Mouse (Mus musculus) hindlimb bud, embryonic 11.5 days (tissue): Measurements from ENCODE around the gene Nfyb.

Source experiments
- DNase-seq: peaks from one replicate; pipeline ENCODE4 v3.0.0-alpha.2; 2012; ENCODE audit warnings: low read depth, low spot score; ENCODE audit errors: extremely low spot score

Nfyb gene

GRCm38 (mm10) chr10:82780322-82780721 is 16.4 kb upstream of the Nfyb start:
- no peak for DNase-seq

DNA sequence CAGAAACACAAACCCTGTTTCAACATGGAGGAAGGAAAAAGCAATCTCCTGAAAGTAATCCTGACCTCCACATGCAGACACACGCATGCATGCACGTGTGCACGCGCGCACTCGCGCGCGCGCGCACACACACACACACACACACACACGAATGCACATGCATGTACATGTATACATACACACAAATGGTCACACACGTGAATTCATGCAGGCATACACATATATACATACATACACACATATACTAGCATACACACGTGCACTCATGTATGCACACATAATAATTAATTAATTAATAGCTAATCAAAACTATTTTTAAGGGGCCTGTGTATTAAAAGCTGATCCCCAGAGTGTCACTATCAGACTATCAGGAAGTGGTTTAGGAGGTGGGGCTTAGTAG is 15.9 kb upstream of the Nfyb start:
- DNase-seq, result no peak

DNA sequence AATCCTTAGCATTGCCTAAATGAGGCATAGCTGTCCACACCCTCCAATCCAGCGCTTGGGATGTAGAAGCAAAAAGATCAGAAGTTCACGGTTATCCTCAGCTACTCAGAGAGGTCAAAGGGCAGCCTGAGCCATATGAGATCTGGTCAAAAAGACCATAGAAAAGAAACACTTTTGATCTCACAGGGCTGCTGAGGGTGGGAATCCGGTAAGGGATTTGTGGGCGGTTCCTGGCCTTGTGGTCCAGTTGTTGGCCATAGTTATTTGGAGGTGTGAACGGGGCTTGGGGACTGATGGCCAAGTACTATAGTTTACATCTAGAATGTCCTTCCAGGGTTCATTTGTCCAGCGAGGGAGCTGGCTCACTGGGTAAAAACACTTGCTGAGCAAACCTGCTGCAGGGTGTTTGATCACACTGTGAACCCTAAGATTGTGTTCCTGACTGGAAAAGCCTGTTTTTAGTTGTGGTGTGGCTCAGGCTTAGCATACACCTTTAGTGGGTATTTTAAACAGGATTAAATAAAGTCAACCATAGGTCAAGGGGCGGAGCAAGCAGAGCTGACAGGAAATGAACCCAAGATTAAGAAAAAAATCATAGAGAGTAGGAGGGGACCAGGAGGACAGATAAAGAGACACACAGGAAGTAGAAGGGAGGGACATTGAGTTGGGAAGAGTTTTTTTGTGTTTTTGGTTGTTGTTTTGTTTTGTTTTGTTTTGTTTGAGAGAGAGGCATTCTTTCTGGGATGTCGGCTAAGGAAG is 15.0 kb upstream of the Nfyb start:
- DNase-seq, result no peak

DNA sequence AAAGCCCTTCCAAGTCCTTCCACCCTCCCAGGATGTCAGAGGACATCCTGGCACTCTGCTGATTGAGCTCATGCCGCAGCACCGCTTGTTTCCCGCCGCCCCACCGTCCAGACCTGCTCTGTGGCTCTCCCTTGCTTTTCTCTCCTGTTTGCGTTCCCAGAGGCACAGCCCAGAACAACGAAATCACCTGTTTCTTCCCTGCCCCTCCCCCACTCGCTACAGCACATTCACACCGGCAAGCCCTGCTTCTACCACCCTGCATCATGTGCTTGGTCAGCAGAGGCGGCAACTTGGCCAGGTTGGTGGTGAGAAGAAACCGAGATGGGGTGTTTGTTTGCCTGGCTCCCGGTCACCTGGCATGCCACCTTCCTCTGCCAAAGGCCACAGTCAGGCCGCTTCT is 13.9 kb upstream of the Nfyb start:
- no peak for DNase-seq

DNA sequence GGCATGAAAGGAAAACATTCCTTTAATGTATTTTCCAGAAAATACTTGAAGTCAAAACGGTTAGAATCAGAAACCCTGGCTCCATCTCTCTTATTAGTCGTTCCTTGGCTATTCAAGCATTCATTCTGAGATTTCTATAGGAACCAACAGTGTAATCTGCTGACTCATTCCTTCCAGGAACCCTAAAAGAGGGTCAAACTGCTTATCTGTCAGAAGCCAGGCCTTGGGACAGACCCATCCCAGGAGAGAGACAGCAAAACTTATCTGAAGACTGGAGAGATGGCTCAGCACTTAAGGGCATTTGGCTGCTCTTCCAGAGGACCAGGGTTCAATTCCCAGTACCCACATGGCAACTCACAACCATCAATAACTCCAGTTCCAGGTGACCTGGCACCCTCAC is 13.1 kb upstream of the Nfyb start:
- no peak for DNase-seq

DNA sequence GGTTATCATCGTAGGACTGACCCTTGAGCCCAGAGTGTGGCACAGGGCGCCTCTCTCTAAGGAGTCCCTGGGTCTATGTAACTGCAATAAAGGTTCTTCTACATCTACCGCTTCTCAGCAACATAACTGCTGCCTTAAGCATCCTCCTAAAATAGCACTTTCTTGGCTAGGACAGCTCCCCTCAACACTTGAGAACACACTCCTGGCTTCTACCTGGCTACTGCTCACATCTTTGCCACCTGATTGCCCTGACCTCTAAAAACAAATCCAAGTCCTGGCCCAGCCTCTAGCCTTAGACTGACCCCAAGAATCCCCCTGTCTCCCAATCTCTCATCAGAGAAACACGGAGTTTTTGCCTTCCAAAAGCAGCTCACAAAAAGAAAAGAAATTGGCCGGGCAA is 10.9 kb upstream of the Nfyb start:
- DNase-seq, result no peak

DNA sequence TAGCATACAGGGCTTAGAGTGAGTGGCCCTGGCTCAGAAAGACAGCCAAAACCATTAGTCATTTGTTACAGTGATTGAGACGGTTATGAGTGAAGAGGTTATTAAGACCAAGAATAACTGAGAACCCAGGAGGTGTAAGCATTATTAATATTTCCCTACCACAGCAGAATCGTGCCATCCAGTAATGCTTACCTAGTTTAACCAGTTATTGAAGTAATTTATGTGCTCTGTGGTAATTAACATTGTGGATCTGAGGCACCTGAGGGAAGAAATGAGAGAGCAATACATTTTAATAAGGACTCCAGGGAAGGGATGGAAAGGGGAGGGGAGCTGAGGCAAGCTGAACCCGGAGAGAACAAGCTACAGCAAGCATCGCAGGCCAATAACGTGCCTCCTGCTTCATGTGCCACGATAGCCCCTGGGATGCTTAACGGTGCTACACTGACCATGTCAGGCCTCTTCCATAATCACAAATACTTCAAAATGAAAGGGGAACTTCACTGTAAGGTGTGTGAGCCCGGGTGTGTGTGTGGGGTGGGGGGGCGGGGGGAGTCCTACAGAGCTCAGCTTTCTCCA is 7.7 kb upstream of the Nfyb start:
- DNase-seq, result no peak

- no peak for DNase-seq
These were observed 6.8 kb upstream of the Nfyb start for GRCm38 (mm10) chr10:82770713-82771112.

DNA sequence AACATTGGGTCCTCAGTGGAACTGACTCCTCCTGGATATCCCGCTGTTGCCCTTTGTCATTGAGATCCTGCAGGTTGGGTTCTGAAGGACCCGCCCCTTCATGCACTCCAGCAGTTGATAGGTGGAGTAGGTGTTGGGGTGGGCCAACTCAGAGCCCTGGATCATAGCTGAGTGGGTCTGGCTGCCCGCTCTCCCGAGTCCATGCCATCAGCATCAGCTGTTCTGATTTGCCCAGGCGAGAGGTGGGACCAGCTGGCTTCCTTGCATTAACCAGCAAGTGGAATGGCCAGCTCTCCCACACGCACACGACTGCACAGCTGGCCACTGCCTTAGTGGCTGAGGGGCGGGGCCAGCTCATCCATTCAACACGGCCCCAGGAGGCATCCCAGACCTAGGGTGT is 5.0 kb upstream of the Nfyb start:
- no peak for DNase-seq

- DNase-seq, result peak; percentile 14
These were observed 925 bp downstream of the Nfyb start for GRCm38 (mm10) chr10:82762756-82763681.

DNA sequence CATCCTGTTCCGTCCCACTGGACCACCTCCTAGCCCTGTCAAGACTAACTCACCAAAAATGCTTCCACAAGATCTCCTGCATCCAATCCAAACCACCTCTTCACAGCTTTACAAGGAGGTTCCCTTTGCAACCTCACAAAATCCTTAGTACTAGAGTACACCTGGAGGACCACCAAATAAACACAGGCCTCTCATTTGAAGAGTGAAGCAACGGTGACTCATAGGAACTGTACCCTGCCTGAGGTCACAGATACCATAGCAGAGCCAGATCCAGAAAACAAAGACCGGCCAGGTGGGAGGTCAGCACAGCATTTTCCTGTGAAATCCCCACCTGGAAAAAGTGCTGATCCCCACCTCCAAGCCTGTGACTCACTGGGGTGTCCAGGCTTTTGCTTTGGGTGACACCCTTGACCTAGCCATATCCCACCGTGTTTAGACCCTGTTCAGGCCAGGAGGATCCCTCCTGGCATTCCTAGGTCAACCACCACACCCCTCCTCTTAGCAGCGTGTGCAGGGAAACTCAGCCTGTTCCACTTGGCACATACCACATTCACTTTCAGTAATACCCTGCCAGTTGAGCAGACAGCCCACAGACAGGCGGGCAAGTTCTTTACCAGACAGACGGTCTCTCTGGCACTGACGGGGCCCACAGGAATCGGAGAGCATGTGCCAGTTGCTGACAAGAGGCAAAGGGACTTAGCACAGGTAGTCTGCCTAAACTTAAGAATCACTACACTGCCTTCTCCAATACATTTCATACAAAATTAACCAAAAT is 2.7 kb downstream of the Nfyb start:
- DNase-seq, result no peak

DNA sequence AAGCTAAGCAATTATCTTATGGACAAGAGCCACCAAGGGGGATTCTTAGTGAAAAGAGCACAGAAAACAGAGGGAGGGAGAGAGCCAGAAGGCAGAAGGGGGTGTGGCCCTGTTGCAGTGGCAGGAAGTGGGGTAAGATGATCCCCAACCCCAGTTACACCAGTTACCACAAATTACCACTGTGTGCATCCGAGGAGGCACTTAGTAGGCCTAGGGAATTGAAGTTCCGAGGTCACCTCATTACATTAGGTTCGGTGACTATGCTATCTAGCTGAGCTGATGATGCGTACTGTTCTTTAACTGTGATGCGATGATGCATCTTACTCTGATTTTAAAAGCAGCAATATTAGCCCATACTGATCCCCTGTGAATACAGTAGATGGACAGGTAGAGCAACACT is 4.2 kb downstream of the Nfyb start:
- no peak for DNase-seq

GRCm38 (mm10) chr10:82758878-82759277 is 5.1 kb downstream of the Nfyb start:
- no peak for DNase-seq

- DNase-seq, result no peak
These were observed 5.6 kb downstream of the Nfyb start for GRCm38 (mm10) chr10:82758368-82758767.

GRCm38 (mm10) chr10:82757341-82757740 is 6.6 kb downstream of the Nfyb start:
- DNase-seq, result no peak

GRCm38 (mm10) chr10:82756466-82756865 is 7.5 kb downstream of the Nfyb start:
- no peak for DNase-seq

DNA sequence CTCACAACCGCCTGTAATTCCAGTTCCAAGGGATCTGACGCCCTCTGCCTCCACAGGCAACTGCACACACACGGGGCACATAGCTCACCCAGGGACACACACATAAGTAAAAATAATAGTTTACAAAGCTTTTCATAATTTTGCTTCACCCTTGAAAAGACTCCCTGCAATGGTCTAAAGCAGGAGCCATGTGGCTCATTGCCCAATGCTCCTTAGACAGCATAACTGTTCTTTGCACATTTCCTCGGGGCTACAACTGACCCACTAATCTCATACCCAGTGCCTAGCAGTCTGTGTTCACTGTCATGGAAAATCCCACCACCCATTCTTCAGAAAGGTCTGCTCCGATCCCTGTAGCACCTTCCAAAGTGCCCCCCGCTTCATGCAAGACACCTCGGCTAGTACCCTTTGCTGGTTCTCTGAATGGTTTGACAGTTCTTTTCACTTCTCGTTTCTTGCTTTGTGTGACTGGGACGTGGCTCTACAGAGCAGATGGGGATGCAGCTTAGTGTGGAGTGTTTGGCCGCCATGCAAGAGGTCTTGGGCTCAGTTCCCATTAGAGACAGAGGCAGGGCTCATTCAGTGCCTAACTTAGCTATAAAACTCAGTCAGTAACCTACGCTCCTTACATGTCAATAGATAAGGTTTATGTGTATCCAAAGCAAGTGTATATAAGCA is 8.6 kb downstream of the Nfyb start:
- no peak for DNase-seq

DNA sequence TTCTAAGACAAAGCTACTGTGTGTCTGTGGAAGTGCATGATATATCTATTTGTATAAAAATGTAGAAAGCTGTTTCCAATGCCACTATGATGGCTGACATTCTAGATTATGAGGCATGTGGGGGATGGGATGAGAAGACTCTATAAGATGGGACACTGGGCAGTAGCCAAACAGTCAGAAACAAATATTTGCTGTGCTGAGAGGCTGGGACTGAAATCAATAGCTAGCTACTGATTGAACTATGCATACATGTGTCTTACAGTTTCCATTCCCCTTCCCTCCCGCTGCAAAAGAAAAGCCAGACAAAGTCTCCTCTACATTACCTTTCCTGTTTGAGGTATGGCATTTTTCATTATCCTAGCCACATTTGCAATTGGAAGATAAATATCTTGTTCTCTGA is 9.3 kb downstream of the Nfyb start:
- no peak for DNase-seq

GRCm38 (mm10) chr10:82752921-82753320 is 11.0 kb downstream of the Nfyb start:
- no peak for DNase-seq

DNA sequence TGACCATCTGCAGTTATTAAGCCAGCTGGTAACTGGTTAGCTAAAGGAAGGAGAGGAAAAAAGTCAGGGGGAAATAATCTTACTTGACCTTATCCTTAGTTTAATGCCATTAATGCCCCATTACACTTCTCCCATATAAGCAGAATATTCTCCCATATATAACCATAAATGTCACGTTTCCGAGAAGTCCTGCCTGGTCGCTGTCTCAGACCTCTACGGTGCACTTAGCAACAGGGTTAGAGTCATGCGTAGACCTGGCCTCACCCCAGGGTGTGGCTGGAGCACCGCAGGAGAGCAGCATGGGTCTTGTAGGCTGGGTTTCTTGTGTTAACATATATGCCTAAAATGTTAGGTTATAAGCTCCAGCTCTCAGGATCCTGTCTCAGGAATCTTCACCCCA is 13.2 kb downstream of the Nfyb start:
- no peak for DNase-seq
